Mouse (Mus musculus): ENCODE data around the gene Mrps18a.

- TF ChIP-seq GATA1 (IDR thresholded peaks at IDR 0.05; ENCODE audit: low read length) = no peak
- TF ChIP-seq TAL1 (IDR thresholded peaks at IDR 0.05; ENCODE audit: low read length) = no peak
These were observed 52.2 kb downstream of the Mrps18a start for GRCm38 (mm10) chr17:46162951-46163421.
